Mouse (Mus musculus) heart, adult 2 months (tissue): ENCODE data around the gene Fgl2.

Experiments used
- CTCF ChIP-seq: fragments of 200-600 bp; IDR thresholded peaks from 2 replicates; pipeline ENCODE4 v1.8.1; 2022; ENCODE audit warnings: antibody characterized with exemption, mild to moderate bottlenecking, moderate library complexity
- POLR2A ChIP-seq: fragments of 200-500 bp; IDR thresholded peaks from 2 replicates; pipeline ENCODE4 v1.6.1; 2011; ENCODE audit warnings: mild to moderate bottlenecking, low read depth, low read length, control low read depth; ENCODE audit not compliant: insufficient read depth

GRCm38 (mm10) chr5:21381986-21382385 lies 9.5 kb downstream of the Fgl2 start:
- TF ChIP-seq CTCF: no peak
- TF ChIP-seq POLR2A: no peak
